Mouse (Mus musculus): Measurements from ENCODE around the gene Parvb. TPM values are rescaled to one million over a fixed set of nuclear protein-coding genes. Genes with fewer than 3 reads are reported as not detected.
A peak's percentile ranks its signal among the peaks of the same experiment; 100 is the strongest.

Gene Parvb
- polyA plus RNA-seq, 1 experiment from 2014 or later: 0.06 TPM

DNA sequence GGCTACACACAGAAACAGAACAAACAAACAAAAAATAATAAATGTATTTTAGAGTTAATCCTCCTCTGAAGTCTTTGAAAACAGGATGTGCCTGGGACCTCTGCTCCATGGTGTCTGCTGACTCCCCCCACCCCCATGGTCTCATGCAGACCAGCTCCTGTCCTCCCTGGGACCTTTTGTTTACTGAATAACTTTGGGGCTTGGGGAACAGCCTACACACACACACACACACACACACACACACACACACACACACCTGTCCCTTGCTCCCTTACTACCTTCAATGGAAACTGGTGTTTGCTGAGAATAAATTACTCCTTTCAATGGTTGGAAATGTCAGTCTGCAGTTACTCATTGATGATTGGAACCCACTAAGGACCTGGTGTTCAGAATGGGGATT lies 15.8 kb upstream of the Parvb start:
- ATAC-seq: no peak
- no peaks in the 10 kb centered on the region for H3K27me3 ChIP-seq
- POLR2A ChIA-PET: interaction anchor here (0.6 kb wide), 1 partner anchor 1438 kb away, joined by 3 read pairs; no protein-coding TSS in a partner anchor
- no peak for DNase-seq (ENCODE audit: low read depth, low spot score)
- no peak for TF ChIP-seq CTCF (IDR thresholded peaks at IDR 0.05)
- in situ Hi-C loops (cut with MboI; ENCODE audit: low pct_unique_long_range_greater_than_20kb): loop anchor here (5.0 kb wide), 1 partner anchor 396 kb away; no protein-coding TSS in a partner anchor
- CTCF ChIA-PET: interaction anchor here (1.0 to 1.5 kb wide), 2 partner anchors 12 to 23 kb away, joined by 3 read pairs; no protein-coding TSS in a partner anchor

DNA sequence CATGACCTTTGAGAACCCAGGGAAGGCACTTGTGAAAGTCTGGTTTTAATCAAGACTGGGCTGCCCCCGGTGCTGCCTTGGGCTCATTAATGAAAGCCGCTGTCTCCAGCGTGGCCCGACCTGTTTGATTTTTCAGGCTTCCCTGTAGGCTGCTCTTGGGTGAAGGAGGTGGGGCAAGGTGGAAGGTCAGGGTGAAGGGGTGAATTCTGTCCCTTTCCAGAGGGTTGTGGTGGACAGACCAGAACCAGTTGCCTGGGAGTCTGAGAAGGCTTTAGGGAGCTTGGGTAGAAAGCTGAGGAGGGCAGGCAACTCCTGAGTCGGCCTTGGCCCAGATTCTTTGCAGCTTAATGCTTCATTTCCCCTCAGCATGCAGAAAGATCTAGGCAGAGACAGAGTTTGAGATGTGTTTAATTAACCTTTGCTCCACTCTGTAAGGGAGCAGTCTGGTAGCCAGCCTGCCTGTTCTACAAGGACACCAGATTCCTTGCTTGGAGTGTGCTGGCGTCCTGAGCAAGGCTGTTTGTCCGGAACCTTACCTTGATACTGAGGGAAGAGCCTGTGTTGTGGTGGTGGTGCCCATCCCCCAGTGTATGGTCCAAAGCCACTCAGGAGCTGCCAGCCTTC lies 15.3 kb upstream of the Parvb start:
- DNase-seq (ENCODE audit: low read depth, low spot score) (no peak), ATAC-seq (peak; percentile 29)
- no peak for TF ChIP-seq CTCF (IDR thresholded peaks at IDR 0.05)
- in situ Hi-C loops (cut with MboI; ENCODE audit: low pct_unique_long_range_greater_than_20kb): loop anchor here (5.0 kb wide), 1 partner anchor 396 kb away; no protein-coding TSS in a partner anchor
- ChIA-PET CTCF (interaction anchor here (1.0 to 1.5 kb wide), 2 partner anchors 12 to 23 kb away, joined by 3 read pairs; no protein-coding TSS in a partner anchor), POLR2A (interaction anchor here (0.6 to 1.1 kb wide), 2 partner anchors 25 to 1437 kb away, joined by 3 to 5 read pairs; partner anchors contain the start of gene Samm50)
- H3K27me3 ChIP-seq: no peaks in the 10 kb centered on the region

GRCm38 (mm10) chr15:84217969-84218782 lies 13.7 kb upstream of the Parvb start:
- POLR2A ChIA-PET: no interaction called here
- CTCF ChIA-PET: no interaction called here
- in situ Hi-C loops (cut with MboI; ENCODE audit: low pct_unique_long_range_greater_than_20kb): loop anchor here (5.0 kb wide), 1 partner anchor 394 kb away; no protein-coding TSS in a partner anchor
- no peak for TF ChIP-seq CTCF (IDR thresholded peaks at IDR 0.05)
- ATAC-seq (no peak), DNase-seq (ENCODE audit: low read depth, low spot score) (no peak)
- H3K27me3 ChIP-seq: no peaks in the 10 kb centered on the region

DNA sequence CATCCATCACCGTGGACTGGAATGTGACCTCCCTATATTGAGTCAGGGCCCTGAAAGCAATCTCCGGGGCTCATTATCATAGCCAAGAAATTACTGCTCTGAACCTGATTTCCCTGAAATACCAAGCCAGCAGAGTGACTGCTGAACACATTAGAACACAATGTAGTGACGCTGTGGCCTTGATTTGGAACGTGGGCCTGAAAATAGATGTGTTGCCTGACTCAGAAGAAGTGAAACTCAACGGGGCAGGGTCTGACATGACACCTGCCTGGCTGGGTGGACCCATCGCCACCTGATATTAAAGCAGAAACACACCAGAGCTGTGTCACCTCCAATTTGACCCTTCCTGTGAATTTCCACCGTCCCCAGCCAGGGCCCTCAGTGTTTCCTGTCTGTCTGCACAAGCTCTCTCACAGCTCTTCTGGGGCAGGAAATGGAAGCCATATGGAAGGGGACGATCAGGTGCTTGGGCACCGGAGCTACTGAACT lies 13.0 kb upstream of the Parvb start:
- DNase-seq (ENCODE audit: low read depth, low spot score) (no peak), ATAC-seq (no peak)
- ChIA-PET CTCF (no interaction called here), POLR2A (interaction anchor here (0.6 kb wide), 1 partner anchor 456 kb away, joined by 4 read pairs; no protein-coding TSS in a partner anchor)
- TF ChIP-seq CTCF (IDR thresholded peaks at IDR 0.05): no peak
- in situ Hi-C loops (cut with MboI; ENCODE audit: low pct_unique_long_range_greater_than_20kb): loop anchor here (5.0 kb wide), 1 partner anchor 393 kb away; no protein-coding TSS in a partner anchor
- no peaks in the 10 kb centered on the region for H3K27me3 ChIP-seq

GRCm38 (mm10) chr15:84221539-84221938 lies 10.3 kb upstream of the Parvb start:
- in situ Hi-C loops (cut with MboI; ENCODE audit: low pct_unique_long_range_greater_than_20kb): no loop called here
- CTCF ChIA-PET: interaction anchor here (1.3 to 5.8 kb wide), 2 partner anchors 9 to 410 kb away, joined by 4 to 73 read pairs; no protein-coding TSS in a partner anchor
- DNase-seq (ENCODE audit: low read depth, low spot score) (peak; percentile 63), ATAC-seq (peak; percentile 67)
- POLR2A ChIA-PET: no interaction called here
- TF ChIP-seq CTCF (IDR thresholded peaks at IDR 0.05): no peak
- H3K27me3 ChIP-seq: no peaks in the 10 kb centered on the region

DNA sequence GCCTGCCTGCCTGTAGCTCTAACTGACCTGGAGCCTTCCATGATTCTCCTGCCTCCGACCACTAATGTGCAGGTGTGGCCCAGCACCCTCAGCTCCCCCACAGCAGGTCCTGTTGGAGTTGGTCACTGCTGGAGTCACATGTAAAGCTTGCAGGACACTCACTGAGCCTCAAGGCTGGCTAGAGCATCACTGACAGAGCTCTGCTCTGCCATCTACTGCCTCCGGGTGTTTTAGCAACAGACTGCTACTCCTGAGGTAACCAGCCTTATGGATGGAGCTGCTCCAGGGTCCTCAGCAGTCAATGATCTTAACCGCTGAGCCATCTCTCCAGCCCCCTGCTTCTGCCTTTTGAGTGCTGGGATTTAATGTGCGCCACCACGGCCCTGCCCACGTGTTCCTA lies 8.4 kb upstream of the Parvb start:
- ATAC-seq (peak; percentile 48), DNase-seq (ENCODE audit: low read depth, low spot score) (no peak)
- ChIA-PET CTCF (interaction anchor here (0.8 to 5.8 kb wide), 6 partner anchors 11 to 432 kb away, joined by 3 to 73 read pairs (median 5); no protein-coding TSS in a partner anchor), POLR2A (interaction anchor here (1.7 kb wide), 1 partner anchor 11 kb away, joined by 5 read pairs; no protein-coding TSS in a partner anchor)
- no peak for TF ChIP-seq CTCF (IDR thresholded peaks at IDR 0.05)
- in situ Hi-C loops (cut with MboI; ENCODE audit: low pct_unique_long_range_greater_than_20kb): no loop called here
- H3K27me3 ChIP-seq: no peaks in the 10 kb centered on the region

- ChIA-PET CTCF (interaction anchor here (5.8 kb wide), 1 partner anchor 12 kb away, joined by 73 read pairs; no protein-coding TSS in a partner anchor), POLR2A (no interaction called here)
These were observed 7.1 kb upstream of the Parvb start for GRCm38 (mm10) chr15:84224779-84225178.

DNA sequence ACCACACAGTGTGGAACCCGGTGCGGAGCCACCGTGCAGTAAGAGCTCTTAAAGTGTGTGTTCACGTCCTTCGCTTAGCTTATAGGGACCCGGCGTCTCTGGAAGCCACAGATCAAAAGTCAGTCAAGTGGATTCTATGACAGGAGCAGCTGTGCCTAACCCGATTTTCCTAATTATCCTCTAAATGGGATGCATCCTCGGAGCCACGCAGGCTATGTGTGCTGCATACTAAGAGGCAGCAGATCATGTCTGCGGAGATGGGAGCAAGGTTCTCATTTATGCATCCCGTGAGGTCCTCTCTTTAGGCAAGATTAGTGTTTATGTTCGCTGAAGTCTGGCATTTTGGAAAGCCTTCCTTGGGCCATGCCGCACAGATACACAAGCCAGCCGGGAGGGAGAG lies 4.9 kb upstream of the Parvb start:
- DNase-seq (ENCODE audit: low read depth, low spot score) (no peak), ATAC-seq (no peak)
- no peak for TF ChIP-seq CTCF (IDR thresholded peaks at IDR 0.05)
- in situ Hi-C loops (cut with MboI; ENCODE audit: low pct_unique_long_range_greater_than_20kb): no loop called here
- CTCF ChIA-PET: interaction anchor here (1.5 kb wide), 1 partner anchor 15 kb away, joined by 6 read pairs; no protein-coding TSS in a partner anchor
- no peaks in the 10 kb centered on the region for H3K27me3 ChIP-seq
- POLR2A ChIA-PET: no interaction called here

More at GRCm38 (mm10) chr15:84224779-84225178, 7.1 kb upstream of the Parvb start:
- ATAC-seq: no peak
- H3K27me3 ChIP-seq: no peaks in the 10 kb centered on the region
- in situ Hi-C loops (cut with MboI; ENCODE audit: low pct_unique_long_range_greater_than_20kb): no loop called here
- DNase-seq (ENCODE audit: low read depth, low spot score): no peak
- TF ChIP-seq CTCF (IDR thresholded peaks at IDR 0.05): no peak

DNA sequence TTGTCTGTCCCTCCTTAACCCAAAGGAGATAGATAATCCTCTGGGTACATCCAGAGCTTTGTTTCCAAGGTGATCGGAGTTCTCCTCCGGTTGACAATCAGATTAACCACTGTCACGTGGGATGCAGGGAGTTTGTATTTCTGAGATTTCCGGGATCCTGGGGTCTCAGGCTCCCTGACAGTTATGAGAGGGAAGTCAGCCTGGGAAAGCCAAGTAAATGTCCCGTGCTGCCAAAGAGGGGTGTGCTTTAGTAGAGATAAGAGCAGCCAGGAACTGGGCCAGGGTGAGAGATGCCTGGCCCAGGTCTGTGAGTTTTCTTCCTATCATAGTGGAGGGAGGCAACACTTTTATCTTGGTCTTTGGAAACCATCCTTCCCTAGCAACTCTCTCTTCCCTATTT lies 1.2 kb upstream of the Parvb start:
- DNase-seq (ENCODE audit: low read depth, low spot score) (no peak), ATAC-seq (no peak)
- in situ Hi-C loops (cut with MboI; ENCODE audit: low pct_unique_long_range_greater_than_20kb): no loop called here
- ChIA-PET CTCF (interaction anchor here (1.9 kb wide), 1 partner anchor 18 kb away, joined by 7 read pairs; no protein-coding TSS in a partner anchor), POLR2A (no interaction called here)
- TF ChIP-seq CTCF (IDR thresholded peaks at IDR 0.05): no peak
- no peaks in the 10 kb centered on the region for H3K27me3 ChIP-seq

- no peak for ATAC-seq
- no peaks in the 10 kb centered on the region for H3K27me3 ChIP-seq
- TF ChIP-seq CTCF (IDR thresholded peaks at IDR 0.05): no peak
- DNase-seq (ENCODE audit: low read depth, low spot score): no peak
- in situ Hi-C loops (cut with MboI; ENCODE audit: low pct_unique_long_range_greater_than_20kb): no loop called here
- CTCF ChIA-PET: interaction anchor here (1.9 kb wide), 1 partner anchor 18 kb away, joined by 7 read pairs; no protein-coding TSS in a partner anchor
- POLR2A ChIA-PET: no interaction called here
These were observed 630 bp upstream of the Parvb start for GRCm38 (mm10) chr15:84231113-84231712.

Data from Patski (cell line).